Mouse (Mus musculus) thymus, adult 2 months (tissue): ENCODE measurements around the gene Naa80.

ENCODE experiments used
- CTCF ChIP-seq: fragments of 200-500 bp; IDR thresholded peaks from 2 replicates; pipeline ENCODE4 v1.5.1; 2012; ENCODE audit warnings: mild to moderate bottlenecking, control low read depth, low read length, moderate library complexity, borderline replicate concordance; ENCODE audit not compliant: control insufficient read depth, poor library complexity, insufficient read depth; ENCODE audit errors: extremely low read depth
- POLR2A ChIP-seq: fragments of 200-500 bp; IDR thresholded peaks from 2 replicates; pipeline ENCODE4 v1.6.1; 2012; ENCODE audit warnings: mild to moderate bottlenecking, low read length, control low read depth, moderate library complexity; ENCODE audit not compliant: control insufficient read depth, poor library complexity, insufficient read depth; ENCODE audit errors: extremely low read depth

DNA sequence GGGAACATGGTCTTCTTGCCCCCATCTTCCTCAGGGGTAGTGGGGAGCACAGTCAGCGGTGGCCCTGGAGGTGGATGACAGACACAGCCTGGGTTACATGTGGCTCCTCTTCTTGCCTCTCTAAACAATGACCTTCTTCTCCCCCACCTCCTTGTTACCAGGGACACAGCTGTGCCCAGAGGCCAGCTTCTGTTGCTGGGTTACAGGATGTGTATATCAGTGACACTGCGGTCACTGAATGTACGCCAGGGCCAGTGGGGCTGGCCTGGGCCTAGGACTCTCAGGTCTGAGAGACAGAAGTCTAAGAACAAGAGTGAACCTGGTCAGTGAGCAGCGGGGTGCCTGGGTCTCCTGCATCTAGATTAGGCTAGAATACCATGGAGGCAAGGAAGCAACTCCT is 36.3 kb downstream of the Naa80 start:
- TF ChIP-seq POLR2A (no peak), CTCF (no peak)
